Mouse (Mus musculus) E14TG2a.4 (cell line): ENCODE measurements around the gene Sst.

ENCODE experiments used
- H3K27me3 ChIP-seq: 2 replicates; pipeline ENCODE4 v1.6.1; 2014; ENCODE audit warnings: low read length, control low read depth; ENCODE audit not compliant: insufficient read depth
- H3K36me3 ChIP-seq: 2 replicates; pipeline ENCODE4 v1.6.1; 2014; ENCODE audit warnings: low read length, control low read depth; ENCODE audit not compliant: insufficient read depth
- H3K4me1 ChIP-seq: replicated peaks from 2 replicates; pipeline ENCODE4 v1.6.1; 2014; ENCODE audit warnings: low read depth, low read length, control low read depth
- H3K4me3 ChIP-seq: replicated peaks from 2 replicates; pipeline ENCODE4 v1.5.1; 2014; ENCODE audit warnings: mild to moderate bottlenecking, low read length
- H3K9me3 ChIP-seq: 2 replicates; pipeline ENCODE4 v1.6.1; 2014; ENCODE audit warnings: low read length, control low read depth
- CTCF ChIP-seq: conservative IDR thresholded peaks from 2 replicates; pipeline ENCODE4 v1.5.1; 2014; ENCODE audit warnings: low read length
- NANOG ChIP-seq: IDR thresholded peaks from 2 replicates; pipeline ENCODE4 v1.6.1; 2014; ENCODE audit warnings: borderline replicate concordance, low read length, mixed read lengths
- POU5F1 ChIP-seq: IDR thresholded peaks from 2 replicates; pipeline ENCODE4 v1.6.1; 2014; ENCODE audit warnings: low read length, borderline replicate concordance

Sst gene

GRCm38 (mm10) chr16:23897984-23898586, 7.3 kb upstream of the Sst start:
- TF ChIP-seq CTCF = peak; percentile 40
- no peak for TF ChIP-seq NANOG
- TF ChIP-seq POU5F1 = no peak
- Histone ChIP-seq H3K9me3 (peaks cover 25% of the 10 kb centered on the region), H3K4me3 (peak overlapping the region; percentile 24; the same call in 1 of the 2 replicates), H3K27me3 (peaks cover 17% of the 10 kb centered on the region), H3K36me3 (no peaks in the 10 kb centered on the region), H3K4me1 (peaks cover 22% of the 10 kb centered on the region)

GRCm38 (mm10) chr16:23897486-23897885, 6.7 kb upstream of the Sst start:
- H3K4me1 ChIP-seq = peaks cover 22% of the 10 kb centered on the region
- H3K9me3 ChIP-seq = peaks cover 20% of the 10 kb centered on the region
- H3K36me3 ChIP-seq = no peaks in the 10 kb centered on the region
- no peak overlapping the region for H3K4me3 ChIP-seq
- TF ChIP-seq CTCF = no peak
- no peak for TF ChIP-seq POU5F1
- no peak for TF ChIP-seq NANOG
- peaks cover 23% of the 10 kb centered on the region for H3K27me3 ChIP-seq

- Histone ChIP-seq H3K36me3 (no peaks in the 10 kb centered on the region), H3K9me3 (no peaks in the 10 kb centered on the region), H3K27me3 (peaks cover 47% of the 10 kb centered on the region), H3K4me1 (peaks cover 31% of the 10 kb centered on the region), H3K4me3 (no peak overlapping the region)
- no peak for TF ChIP-seq POU5F1
- no peak for TF ChIP-seq NANOG
- no peak for TF ChIP-seq CTCF
These were observed 4.4 kb upstream of the Sst start for GRCm38 (mm10) chr16:23895135-23895534.

- Histone ChIP-seq H3K4me1 (peaks cover 9% of the 10 kb centered on the region; the same call in 1 of the 2 replicates), H3K9me3 (no peaks in the 10 kb centered on the region), H3K27me3 (peaks cover 45% of the 10 kb centered on the region), H3K4me3 (peak overlapping the region; percentile 69), H3K36me3 (no peaks in the 10 kb centered on the region)
- TF ChIP-seq POU5F1 (no peak), NANOG (no peak), CTCF (no peak)
These were observed 607 bp downstream of the Sst start for GRCm38 (mm10) chr16:23890151-23890550.

GRCm38 (mm10) chr16:23887910-23888579, 2.7 kb downstream of the Sst start:
- no peak for TF ChIP-seq POU5F1
- TF ChIP-seq CTCF = no peak
- TF ChIP-seq NANOG = no peak
- no peak overlapping the region for H3K4me3 ChIP-seq
- no peaks in the 10 kb centered on the region for H3K36me3 ChIP-seq
- peaks cover 40% of the 10 kb centered on the region for H3K27me3 ChIP-seq
- H3K4me1 ChIP-seq = peaks cover 9% of the 10 kb centered on the region; the same call in 1 of the 2 replicates
- no peaks in the 10 kb centered on the region for H3K9me3 ChIP-seq

- Histone ChIP-seq H3K36me3 (no peaks in the 10 kb centered on the region), H3K9me3 (no peaks in the 10 kb centered on the region), H3K27me3 (peaks cover 10% of the 10 kb centered on the region), H3K4me1 (no peaks in the 10 kb centered on the region), H3K4me3 (no peak overlapping the region)
- TF ChIP-seq CTCF (no peak), NANOG (no peak), POU5F1 (no peak)
These were observed 5.7 kb downstream of the Sst start for GRCm38 (mm10) chr16:23885098-23885497.

GRCm38 (mm10) chr16:23855242-23855641, 35.5 kb downstream of the Sst start:
- Histone ChIP-seq H3K4me1 (no peaks in the 10 kb centered on the region), H3K27me3 (0 out of 2 replicates have a peak, but pooled peaks cover 2% of the 10 kb centered on the region), H3K4me3 (no peak overlapping the region), H3K36me3 (no peaks in the 10 kb centered on the region), H3K9me3 (no peaks in the 10 kb centered on the region)
- TF ChIP-seq CTCF = no peak
- no peak for TF ChIP-seq POU5F1
- TF ChIP-seq NANOG = no peak

- no peaks in the 10 kb centered on the region for H3K4me1 ChIP-seq
- TF ChIP-seq NANOG (no peak), CTCF (no peak), POU5F1 (no peak)
- H3K36me3 ChIP-seq = no peaks in the 10 kb centered on the region
These were observed 41.0 kb downstream of the Sst start for GRCm38 (mm10) chr16:23849720-23850119.

GRCm38 (mm10) chr16:23849176-23849575, 41.6 kb downstream of the Sst start:
- Histone ChIP-seq H3K27me3 (0 out of 2 replicates have a peak, but pooled peaks cover 2% of the 10 kb centered on the region), H3K36me3 (no peaks in the 10 kb centered on the region), H3K4me3 (no peak overlapping the region), H3K9me3 (peaks cover 6% of the 10 kb centered on the region; the same call in 1 of the 2 replicates), H3K4me1 (no peaks in the 10 kb centered on the region)
- no peak for TF ChIP-seq CTCF
- no peak for TF ChIP-seq POU5F1
- no peak for TF ChIP-seq NANOG

More at GRCm38 (mm10) chr16:23849720-23850119, 41.0 kb downstream of the Sst start:
- no peak overlapping the region for H3K4me3 ChIP-seq
- 0 out of 2 replicates have a peak, but pooled peaks cover 2% of the 10 kb centered on the region for H3K27me3 ChIP-seq
- peaks cover 6% of the 10 kb centered on the region; the same call in 1 of the 2 replicates for H3K9me3 ChIP-seq
